Mouse (Mus musculus) frontal cortex, adult (tissue): ENCODE data around the gene Abcd3.
A peak's percentile ranks its signal among the peaks of the same experiment; 100 is the strongest.

ENCODE experiments used
- ATAC-seq: cut with Nextera tagmentation; 2 replicates; pipeline ENCODE4 v1.9.2; 2017; ENCODE audit warnings: mild to moderate bottlenecking, moderate library complexity, mixed read lengths; ENCODE audit not compliant: low TSS enrichment

Gene Abcd3

DNA sequence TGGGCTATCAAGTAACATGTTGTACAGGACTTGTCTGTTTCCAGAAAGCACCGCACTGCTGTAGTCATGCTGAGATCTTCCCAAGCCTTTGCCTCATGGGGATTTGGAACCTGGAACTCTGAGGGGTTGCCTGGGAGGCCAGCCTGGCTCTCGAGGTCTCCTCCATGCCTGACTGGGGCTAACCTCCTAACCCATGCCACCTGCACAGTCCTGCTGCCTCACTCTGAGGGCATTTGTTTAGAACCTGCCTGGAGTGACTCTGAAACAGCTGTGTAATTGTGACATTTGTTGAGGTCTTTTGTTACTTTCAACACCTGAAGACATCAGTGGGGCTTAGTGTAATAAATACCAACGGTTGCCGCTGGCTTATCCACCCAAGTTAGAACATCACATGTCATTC, 102.9 kb downstream of the Abcd3 start:
- ATAC-seq = no peak

DNA sequence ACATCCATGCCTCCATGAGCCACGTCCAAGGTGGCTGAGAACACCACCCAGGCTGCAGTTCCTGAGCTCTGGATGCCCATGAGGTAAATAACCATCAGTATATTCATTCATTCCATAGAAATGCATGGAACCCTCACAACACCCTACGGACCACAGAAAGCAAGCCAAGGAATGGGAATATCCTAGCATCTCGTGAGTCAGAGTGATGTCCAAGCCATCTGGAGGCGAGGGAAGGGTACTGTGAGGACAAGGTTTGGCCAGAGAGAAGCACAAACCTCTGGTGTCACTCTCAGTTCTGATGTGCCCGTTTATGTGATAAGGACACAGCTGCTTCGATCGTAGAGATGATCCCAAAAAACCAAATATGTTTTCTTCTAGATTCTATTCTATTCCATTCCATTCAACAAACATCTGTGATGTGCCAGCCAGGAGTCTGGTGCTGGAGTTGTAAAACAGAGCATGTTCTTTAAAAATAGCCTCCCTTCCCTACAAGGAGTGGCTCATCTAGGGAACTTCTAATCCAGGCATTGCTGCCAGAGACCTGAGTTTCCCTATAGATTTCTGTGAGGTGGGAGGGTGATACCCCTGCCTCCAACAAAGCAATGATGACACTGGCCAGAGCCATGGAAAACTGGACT, 104.1 kb downstream of the Abcd3 start:
- ATAC-seq = peak; percentile 80
